Mouse (Mus musculus): ENCODE data around the gene Nol12.

Nol12 gene

GRCm38 (mm10) chr15:78918126-78918525, 16.6 kb upstream of the Nol12 start:
- DNase-seq, result no peak

DNA sequence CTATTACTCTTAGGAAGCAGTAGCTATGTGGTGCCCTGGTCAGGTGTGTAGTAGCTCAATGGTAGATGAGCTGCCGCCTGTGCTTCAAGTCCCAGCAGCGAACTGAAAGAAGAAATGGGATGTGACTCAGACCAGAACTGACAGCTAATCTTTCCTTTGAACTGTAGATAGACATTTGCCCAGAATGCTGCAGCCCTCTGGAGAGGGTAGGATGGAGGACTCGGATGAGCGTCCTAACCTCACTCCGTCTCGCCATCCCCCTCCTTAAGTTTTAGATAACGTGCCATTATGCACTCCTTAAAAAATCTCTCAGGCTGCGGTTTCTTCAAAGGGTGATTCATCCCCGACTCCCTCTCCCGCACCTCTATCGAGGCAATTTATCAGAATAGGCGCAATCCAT, 14.8 kb upstream of the Nol12 start:
- DNase-seq, result no peak

DNA sequence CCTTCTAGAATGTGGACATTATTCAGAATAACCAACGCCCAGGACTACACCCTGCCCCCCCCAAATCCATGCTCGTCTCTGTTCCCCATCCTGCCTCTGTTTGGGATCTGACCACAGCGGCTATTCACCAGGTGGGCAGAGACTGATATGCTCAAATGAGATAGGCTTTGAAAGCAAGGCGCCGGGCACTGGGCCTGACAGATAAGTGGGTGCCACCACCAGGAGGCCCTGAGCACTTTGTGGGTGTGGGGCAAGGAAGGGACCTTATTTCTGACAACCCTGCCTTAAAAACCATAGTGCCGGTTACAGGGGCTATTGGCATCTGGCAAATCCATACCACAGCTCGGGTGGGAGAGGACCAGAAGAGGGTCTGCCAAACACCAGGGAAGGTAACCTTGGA, 12.0 kb upstream of the Nol12 start:
- DNase-seq, result no peak

- DNase-seq, result no peak
Observed at GRCm38 (mm10) chr15:78923585-78923984, 11.1 kb upstream of the Nol12 start.

DNA sequence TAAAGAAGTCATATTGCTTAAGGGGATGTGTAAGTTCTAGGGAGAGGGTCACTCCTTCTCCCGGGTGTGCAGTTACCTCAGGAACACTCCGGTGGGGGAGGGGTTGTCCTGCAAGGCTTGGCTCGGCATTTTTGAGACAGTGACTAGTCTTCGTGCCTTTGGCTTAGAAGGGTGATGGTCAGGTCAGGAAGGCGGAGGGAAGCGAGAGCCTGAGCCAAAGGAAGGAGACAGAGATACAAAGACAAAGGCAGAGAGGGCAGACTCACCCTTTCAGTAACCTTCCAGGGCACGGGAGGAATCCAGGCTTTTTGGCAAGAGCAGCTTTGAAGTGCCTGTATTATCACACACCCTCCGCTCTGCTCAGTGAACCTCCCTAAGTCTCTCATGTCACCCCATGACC, 9.6 kb upstream of the Nol12 start:
- no peak for DNase-seq

- DNase-seq, result peak; percentile 81 to 88
Observed at GRCm38 (mm10) chr15:78926021-78926919, 8.5 kb upstream of the Nol12 start, which contains the start of gene Lgals1. Lgals1 (plus strand) TSS chr15:78926725.

DNA sequence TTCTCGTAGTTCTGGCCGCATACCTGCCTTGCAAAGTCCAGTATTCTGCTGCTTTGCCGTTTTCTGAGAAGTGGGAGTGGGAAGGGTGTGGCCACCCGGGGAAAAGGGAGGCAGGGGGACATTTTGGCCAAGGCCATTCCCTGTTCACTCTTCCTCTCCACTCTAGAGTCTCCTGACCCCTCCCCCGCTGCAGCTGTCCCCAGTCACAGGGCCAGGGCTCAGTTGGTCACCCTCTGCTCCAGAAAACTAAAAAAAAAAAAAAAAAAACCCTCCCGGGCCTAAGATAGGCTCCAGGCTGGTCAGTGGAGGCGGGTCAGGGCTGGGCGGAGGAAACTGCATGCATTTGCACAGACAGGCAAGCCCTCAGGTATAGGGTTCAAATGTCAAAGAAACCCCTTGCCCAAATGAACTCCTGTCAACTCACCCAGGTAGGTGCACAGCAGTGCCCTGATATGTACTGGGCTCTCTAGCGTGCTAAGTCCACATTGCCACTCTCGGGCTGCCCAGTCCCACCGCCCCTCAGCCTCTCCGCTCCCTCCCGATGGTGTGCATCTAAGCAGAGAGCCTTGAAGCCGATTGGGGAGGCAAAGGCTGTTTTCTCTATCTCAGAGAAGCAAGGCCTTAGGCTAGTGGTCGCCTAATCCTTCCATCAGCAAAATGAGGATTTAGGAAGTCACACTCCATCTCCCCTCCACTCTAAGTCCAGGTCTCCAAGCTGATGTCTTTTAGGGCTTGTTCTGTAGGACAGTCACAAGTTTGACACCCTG, 7.5 kb upstream of the Nol12 start:
- DNase-seq, result peak; percentile 38 to 56

DNA sequence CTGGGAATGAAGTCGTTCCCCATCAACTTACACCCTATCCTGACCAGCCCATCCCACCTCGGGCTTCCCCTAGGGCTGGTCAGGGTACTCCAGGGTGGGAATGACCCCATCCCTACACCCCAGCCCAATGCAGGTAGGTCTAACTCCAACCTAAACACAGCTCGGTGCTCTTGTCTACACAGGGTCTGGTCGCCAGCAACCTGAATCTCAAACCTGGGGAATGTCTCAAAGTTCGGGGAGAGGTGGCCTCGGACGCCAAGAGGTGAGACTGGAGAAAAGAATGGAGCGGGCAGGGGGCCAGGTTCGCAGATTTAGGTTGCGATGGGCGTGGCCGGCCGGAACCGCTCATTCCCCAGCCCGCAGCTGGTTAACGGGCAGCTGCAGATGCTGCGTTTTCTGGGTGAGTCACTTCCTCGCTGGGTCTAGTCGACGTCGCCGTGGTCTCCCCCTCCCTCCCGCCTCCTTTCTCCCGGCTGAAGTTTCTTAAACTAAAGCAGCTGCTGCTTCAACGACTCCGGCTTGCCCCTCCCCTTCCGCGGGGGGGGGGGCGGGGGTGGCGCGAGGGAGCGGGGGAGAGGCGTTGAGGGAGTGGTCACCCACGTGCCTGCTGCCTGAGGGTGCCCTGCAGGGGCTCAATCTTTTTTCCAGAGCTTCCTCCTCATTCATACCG, 6.8 kb upstream of the Nol12 start:
- peak in 1 of 2 experiments; percentile 51 for DNase-seq

DNA sequence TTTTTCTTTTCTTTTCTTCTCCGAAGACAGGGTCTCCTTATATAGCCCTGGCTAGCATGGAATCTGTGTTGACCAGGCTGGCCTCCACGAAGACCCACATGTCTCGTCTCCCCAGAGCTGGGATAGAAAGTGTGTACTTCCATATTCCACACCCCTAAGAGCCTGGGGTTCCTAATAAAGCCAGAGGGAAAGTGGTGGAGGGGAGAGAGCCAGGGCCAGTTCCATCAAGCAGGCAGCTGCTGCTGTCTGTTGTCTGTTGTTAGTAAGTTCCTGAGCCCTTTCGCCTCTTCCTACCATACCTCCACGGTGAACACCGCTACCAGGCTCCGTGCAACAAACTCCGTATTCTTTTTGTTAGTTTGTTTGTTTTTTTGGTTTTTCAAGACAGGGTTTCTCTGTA, 6.2 kb upstream of the Nol12 start:
- DNase-seq, result no peak

- no peak for DNase-seq
Observed at GRCm38 (mm10) chr15:78930192-78930706, 4.5 kb upstream of the Nol12 start.

DNA sequence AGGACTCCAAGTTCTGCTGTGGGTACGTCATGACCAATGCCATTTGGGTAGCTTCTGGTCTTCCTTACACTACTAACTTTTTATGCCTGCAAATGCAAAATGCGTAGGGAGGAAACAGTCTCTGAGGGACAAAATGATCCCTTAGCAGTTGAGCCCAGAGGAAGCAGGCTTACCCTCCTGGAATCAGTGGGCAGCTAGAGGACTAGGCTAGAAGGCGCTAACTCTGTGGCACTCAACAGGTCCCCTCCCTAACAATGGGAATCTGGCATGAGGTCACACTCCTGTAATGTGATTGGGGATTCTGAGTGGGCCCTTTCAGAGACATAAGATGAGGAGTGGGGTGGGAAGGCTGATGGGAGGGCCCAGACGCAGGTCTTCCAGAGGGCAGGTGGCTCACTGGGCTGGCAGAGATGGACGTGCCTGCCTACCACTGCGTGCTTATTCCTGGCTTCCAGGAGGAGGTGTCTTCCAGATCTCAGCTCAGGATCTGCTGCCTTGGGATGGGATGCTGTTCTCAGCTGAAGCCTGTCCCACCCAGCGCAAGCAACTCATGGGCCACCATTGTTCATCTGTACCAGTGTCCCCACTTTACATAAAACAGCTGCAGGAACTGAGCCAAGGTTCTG, 3.8 kb upstream of the Nol12 start:
- no peak for DNase-seq

- DNase-seq, result peak; percentile 42 to 58
Observed at GRCm38 (mm10) chr15:78931577-78931976, 3.2 kb upstream of the Nol12 start.

DNA sequence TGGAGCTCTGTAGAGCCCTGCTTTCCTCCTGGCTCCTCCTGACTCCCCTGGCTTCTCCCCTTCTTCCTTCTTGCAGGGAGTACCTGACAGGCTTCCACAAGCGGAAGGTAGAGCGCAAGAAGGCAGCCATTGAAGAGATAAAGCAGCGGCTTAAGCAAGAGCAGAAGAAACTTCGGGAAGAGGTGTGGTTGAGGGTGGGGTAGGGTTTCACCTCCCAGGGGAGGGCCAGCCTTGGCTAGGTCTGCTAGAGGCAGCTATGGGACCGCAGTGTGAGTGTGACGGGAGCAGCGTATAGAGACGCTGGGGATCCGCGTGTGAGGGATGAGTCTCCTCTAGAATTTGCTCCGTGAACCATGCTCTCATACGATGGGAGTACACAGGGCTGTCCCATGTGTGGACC, 1.7 kb downstream of the Nol12 start:
- no peak for DNase-seq

- DNase-seq, result no peak
Observed at GRCm38 (mm10) chr15:78937311-78937710, 2.6 kb downstream of the Nol12 start.

DNA sequence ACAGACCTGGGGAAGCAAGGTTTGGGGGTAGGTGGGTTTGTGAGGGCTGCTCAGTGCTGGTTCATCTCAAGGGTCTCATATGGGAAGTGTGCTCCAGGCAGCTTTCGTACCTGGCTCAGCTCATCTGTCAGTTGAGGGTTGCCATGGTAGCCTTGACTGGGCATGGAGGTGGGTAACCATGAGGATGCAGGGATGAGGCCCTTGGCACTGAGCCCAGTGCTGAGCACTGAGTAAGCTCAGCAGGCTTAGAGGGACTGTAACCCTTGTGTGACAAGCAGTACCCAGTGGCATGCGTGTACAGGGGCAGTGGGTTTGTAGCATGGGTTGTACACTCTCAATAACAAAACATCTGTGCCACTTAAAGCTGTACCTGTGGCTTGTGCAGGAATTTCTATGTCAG, 3.2 kb downstream of the Nol12 start:
- no peak for DNase-seq

DNA sequence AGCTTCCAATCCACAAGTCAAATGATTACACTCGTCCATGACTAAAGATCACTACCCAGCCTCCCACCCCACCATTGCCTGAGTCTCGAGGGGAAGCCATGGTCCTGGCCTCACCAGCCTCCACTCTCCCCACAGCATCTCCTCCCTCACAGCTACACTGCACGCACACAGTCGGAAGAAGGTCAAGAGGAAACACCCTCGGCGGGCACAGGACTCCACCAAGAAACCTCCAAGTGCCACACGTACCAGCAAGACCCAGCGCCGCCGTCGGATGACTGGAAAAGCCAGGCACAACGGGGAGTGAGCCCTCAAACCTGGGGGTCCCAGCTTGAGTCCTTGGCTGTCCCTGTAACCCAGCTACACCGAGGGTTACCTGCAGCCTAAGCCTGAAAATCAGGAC, 5.6 kb downstream of the Nol12 start:
- no peak for DNase-seq

- peak; percentile 91 to 92 for DNase-seq
Observed at GRCm38 (mm10) chr15:78942663-78943062, 7.9 kb downstream of the Nol12 start.

- DNase-seq, result no peak
Observed at GRCm38 (mm10) chr15:78946232-78946631, 11.5 kb downstream of the Nol12 start.

DNA sequence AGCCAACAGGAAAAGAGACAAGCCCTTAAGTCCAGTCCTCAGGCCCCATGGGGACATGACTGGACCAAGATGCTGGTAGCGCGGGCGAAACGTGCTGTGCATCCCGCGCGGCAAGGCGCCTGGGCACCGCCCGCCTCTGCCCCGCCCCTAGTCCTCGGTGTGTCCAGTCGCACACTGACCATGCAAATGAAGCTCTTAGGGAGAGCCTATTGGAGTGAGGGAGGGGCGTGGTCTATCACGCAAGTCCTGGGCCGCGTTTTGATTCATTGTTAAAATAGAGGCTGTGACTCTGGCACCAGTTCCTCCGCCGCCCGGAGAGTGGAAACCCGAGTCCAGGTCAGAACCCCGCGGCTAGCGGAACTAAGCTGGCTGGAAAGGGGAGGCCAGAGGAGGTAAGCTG, 12.9 kb downstream of the Nol12 start, which contains the start of gene Triobp:
Gene Triobp, plus strand, starts transcription at position 68 of the 400 bp plus-strand sequence.
- DNase-seq, result peak; percentile 89 to 95

- no peak for DNase-seq
Observed at GRCm38 (mm10) chr15:78948152-78948725, 13.5 kb downstream of the Nol12 start.

- DNase-seq, result peak; percentile 40 to 61
Observed at GRCm38 (mm10) chr15:78948883-78949282, 14.2 kb downstream of the Nol12 start.

DNA sequence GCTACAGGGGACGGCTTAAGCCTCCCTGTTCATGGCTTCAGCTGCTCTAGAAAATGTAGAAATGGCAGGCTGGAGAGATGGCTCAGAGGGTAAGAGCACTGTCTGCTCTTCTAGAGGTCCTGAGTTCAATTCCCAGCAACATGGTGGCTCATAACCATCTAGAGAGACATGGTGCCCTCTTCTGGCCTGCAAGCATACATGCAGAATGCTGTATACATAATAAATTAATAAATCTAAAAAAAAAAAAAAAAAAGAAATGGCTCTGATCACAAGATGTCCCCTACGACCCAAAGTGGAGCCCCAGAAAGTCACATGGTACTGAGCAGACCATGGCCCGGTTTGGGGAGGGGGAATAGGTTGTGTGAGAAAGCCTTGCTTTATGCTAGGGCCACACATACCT, 20.9 kb downstream of the Nol12 start:
- no peak for DNase-seq
